Mouse (Mus musculus) heart, postnatal 25 days (tissue): ENCODE results near the gene Slc35c2. TPM values are rescaled to one million over a fixed set of nuclear protein-coding genes. Genes with fewer than 3 reads are reported as not detected.
A peak's percentile ranks its signal among the peaks of the same experiment; 100 is the strongest.

Experiments
- DNase-seq: peaks from one replicate; pipeline ENCODE4 v3.0.0; 2022; ENCODE audit warnings: low spot score
- intact Hi-C: fragments of 180-260 bp; cut with DNase I; formaldehyde crosslinking; loops from one replicate; pipeline ENCODE4 v1.15.1; 2025
- total RNA-seq, 2 experiments: library from RNA; stranded (reverse); gene quantifications; 2 replicates each; pipeline ENCODE4 v1.2.3; 2021

Slc35c2 gene
- total RNA-seq, 2 experiments from 2014 or later: 18.3 to 21.4 TPM

- intact Hi-C loops: no loop called here
- no peak for DNase-seq
These were observed 28.5 kb upstream of the Slc35c2 start for GRCm38 (mm10) chr2:165316204-165316603.

GRCm38 (mm10) chr2:165314197-165314596 lies 26.5 kb upstream of the Slc35c2 start:
- intact Hi-C loops: no loop called here

GRCm38 (mm10) chr2:165312381-165312780 lies 24.7 kb upstream of the Slc35c2 start:
- no peak for DNase-seq
- intact Hi-C loops: no loop called here

More at GRCm38 (mm10) chr2:165314197-165314596, 26.5 kb upstream of the Slc35c2 start:
- no peak for DNase-seq

- DNase-seq: no peak
- intact Hi-C loops: no loop called here
These were observed 23.9 kb upstream of the Slc35c2 start for GRCm38 (mm10) chr2:165311577-165311976.

- intact Hi-C loops: no loop called here
- DNase-seq: no peak
These were observed 23.3 kb upstream of the Slc35c2 start for GRCm38 (mm10) chr2:165310818-165311425.

GRCm38 (mm10) chr2:165307801-165308200 lies 20.1 kb upstream of the Slc35c2 start:
- intact Hi-C loops: no loop called here
- DNase-seq: no peak

- no peak for DNase-seq
- intact Hi-C loops: no loop called here
These were observed 17.8 kb upstream of the Slc35c2 start for GRCm38 (mm10) chr2:165305438-165305837.

- intact Hi-C loops: no loop called here
These were observed 17.1 kb upstream of the Slc35c2 start for GRCm38 (mm10) chr2:165304819-165305218.

GRCm38 (mm10) chr2:165303354-165304012 lies 15.8 kb upstream of the Slc35c2 start:
- intact Hi-C loops: no loop called here
- no peak for DNase-seq

More at GRCm38 (mm10) chr2:165304819-165305218, 17.1 kb upstream of the Slc35c2 start:
- no peak for DNase-seq

- DNase-seq: no peak
- intact Hi-C loops: no loop called here
These were observed 13.7 kb upstream of the Slc35c2 start for GRCm38 (mm10) chr2:165301409-165301808.

- intact Hi-C loops: no loop called here
- no peak for DNase-seq
These were observed 13.2 kb upstream of the Slc35c2 start for GRCm38 (mm10) chr2:165300885-165301284.

GRCm38 (mm10) chr2:165300424-165300823 lies 12.8 kb upstream of the Slc35c2 start:
- intact Hi-C loops: no loop called here
- DNase-seq: no peak

GRCm38 (mm10) chr2:165297429-165297828 lies 9.8 kb upstream of the Slc35c2 start:
- DNase-seq: no peak
- intact Hi-C loops: no loop called here

GRCm38 (mm10) chr2:165296571-165296970 lies 8.9 kb upstream of the Slc35c2 start:
- DNase-seq: no peak
- intact Hi-C loops: no loop called here

- intact Hi-C loops: loop anchor here (5.0 kb wide), 1 partner anchor 39 kb away; the partner anchor contains the start of gene Elmo2
- DNase-seq: peak; percentile 64
These were observed 804 bp upstream of the Slc35c2 start for GRCm38 (mm10) chr2:165288315-165289031.

GRCm38 (mm10) chr2:165286361-165287201 lies 1.1 kb downstream of the Slc35c2 start:
- intact Hi-C loops: loop anchor here (5.0 kb wide), 1 partner anchor 41 kb away; the partner anchor contains the start of gene Elmo2
- DNase-seq: no peak

- DNase-seq: no peak
- intact Hi-C loops: loop anchor here (5.0 kb wide), 1 partner anchor 42 kb away; the partner anchor contains the start of gene Elmo2
These were observed 2.0 kb downstream of the Slc35c2 start for GRCm38 (mm10) chr2:165285621-165286020.

- DNase-seq: no peak
- intact Hi-C loops: loop anchor here (5.0 kb wide), 1 partner anchor 42 kb away; the partner anchor contains the start of gene Elmo2
These were observed 2.6 kb downstream of the Slc35c2 start for GRCm38 (mm10) chr2:165285034-165285433.

GRCm38 (mm10) chr2:165284377-165284776 lies 3.3 kb downstream of the Slc35c2 start:
- intact Hi-C loops: no loop called here
- DNase-seq: no peak

GRCm38 (mm10) chr2:165283644-165284043 lies 4.0 kb downstream of the Slc35c2 start:
- DNase-seq: no peak
- intact Hi-C loops: no loop called here
